21 mouse cellular contexts compared by ENCODE assay signal in genomic region chr7:51603741-51604140, GRCm38 (mm10). TPM values are rescaled to one million over a fixed set of nuclear protein-coding genes. Genes with fewer than 3 reads are reported as not detected.
"Had no signal": no experiment of that assay in that cellular context is flagged by ENCODE, and none has a peak within 500 bp of the region (broad histone marks: within the 10 kb centered on the region; RNA-seq: fewer than 3 reads in every experiment).

No protein-coding gene starts in this region.

- DNase-seq: kidney, adult 9 months; kidney, postnatal 36 days; layer of hippocampus, adult 9-11 months; layer of hippocampus, postnatal 36 days; left cerebral cortex, postnatal 4 days; lung, embryonic 14.5 days; lung, postnatal 10 days; lung, postnatal 4 days; right cerebral cortex, adult 18-20 months; right cerebral cortex, postnatal 25 days; thymus, adult 18-20 months; thymus, postnatal 14 days had no signal

- ATAC-seq: liver, embryonic 12.5 days; midbrain, embryonic 16.5 days had no signal

- H3K36me3 ChIP-seq: limb, embryonic 13.5 days; liver, embryonic 12.5 days; midbrain, embryonic 12.5 days; neural tube, embryonic 13.5 days had no signal

- H3K27me3 ChIP-seq: limb, embryonic 13.5 days; liver, embryonic 12.5 days; midbrain, embryonic 12.5 days; neural tube, embryonic 13.5 days had no signal

- H3K9me3 ChIP-seq: limb, embryonic 13.5 days; liver, embryonic 12.5 days; midbrain, embryonic 12.5 days; neural tube, embryonic 13.5 days had no signal

- H3K4me1 ChIP-seq: limb, embryonic 13.5 days; liver, embryonic 12.5 days; midbrain, embryonic 12.5 days; neural tube, embryonic 13.5 days had no signal

- H3K4me3 ChIP-seq: limb, embryonic 13.5 days; liver, embryonic 12.5 days; midbrain, embryonic 12.5 days; neural tube, embryonic 13.5 days had no signal

RNA-seq across cellular contexts. Expression of gene Slc17a6, which starts 18.1 kb away (rescaled TPM):
- total RNA-seq: megakaryocyte-erythroid progenitor cell, adult 5-6 weeks had no signal
- polyA plus RNA-seq: kidney, postnatal 0 days; liver, embryonic 12.5 days; liver, embryonic 16.5 days; lung, embryonic 14.5 days; small intestine, adult 2 months had no signal
